Mouse (Mus musculus): ENCODE results near the gene B9d2. TPM values are rescaled to one million over a fixed set of nuclear protein-coding genes. Genes with fewer than 3 reads are reported as not detected.
"Not testable (repeated sequence)": the region's sequence is repeated elsewhere in the genome, so short reads cannot be mapped to it uniquely, and the experiment has no call there.

The B9d2 gene
- polyA plus RNA-seq, 1 experiment from 2014 or later, result 38.3 TPM

DNA sequence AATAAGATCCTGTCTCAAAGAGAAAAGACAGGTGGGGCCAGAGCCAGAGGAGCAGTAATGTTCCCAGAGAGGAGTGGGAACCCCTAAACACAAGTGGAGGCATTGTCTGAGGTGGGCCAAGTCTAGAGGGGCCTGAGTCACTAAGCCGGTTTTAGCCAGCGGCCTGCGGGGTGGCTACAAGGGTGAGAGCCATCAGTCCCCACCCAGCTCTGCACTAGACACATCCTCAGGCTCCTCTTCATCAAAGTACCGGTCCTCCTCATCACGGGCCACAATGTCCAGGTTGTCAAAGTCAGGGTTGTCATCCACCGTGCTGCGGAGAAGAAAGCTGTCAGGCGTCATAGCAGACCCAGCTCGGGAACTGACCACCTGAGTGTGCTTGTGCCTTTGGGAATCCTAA is 32.2 kb downstream of the B9d2 start:
- H3K4me3 ChIP-seq (ENCODE audit: low read depth, low read length), result no peak overlapping the region
- H3K9ac ChIP-seq (replicated peaks; ENCODE audit: low read depth, low read length), result no peak overlapping the region
- 94% methylated on average over 9 of the region's 9 CpGs for WGBS

DNA sequence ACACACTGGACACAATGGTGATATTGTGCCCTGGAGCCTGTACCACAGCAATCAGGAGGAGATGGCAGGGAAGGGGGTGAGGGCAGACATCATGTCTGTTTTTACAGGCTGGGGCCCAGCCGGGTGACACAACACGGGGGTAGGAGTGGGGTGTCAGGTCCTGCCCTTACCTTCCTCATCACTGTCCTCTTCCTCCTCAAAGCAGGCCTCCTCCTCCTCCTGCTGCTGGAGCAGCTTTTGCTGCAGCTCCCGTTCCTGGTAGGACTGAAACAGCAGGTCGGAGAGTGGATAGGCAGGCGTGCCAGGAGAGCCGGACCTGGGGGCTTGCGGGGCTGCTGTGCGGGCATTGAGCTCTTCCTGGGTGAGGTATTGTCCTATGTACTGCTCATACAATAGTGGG is 34.0 kb downstream of the B9d2 start:
- H3K27me3 ChIP-seq (ENCODE audit: control insufficient read depth, insufficient read depth, low read length), result no peaks in the 10 kb centered on the region
- H3K4me3 ChIP-seq (ENCODE audit: low read depth, low read length), result no peak overlapping the region
- H3K9ac ChIP-seq (replicated peaks; ENCODE audit: low read depth, low read length), result no peak overlapping the region
- H3K9me3 ChIP-seq (ENCODE audit: control insufficient read depth, low read length), result no peaks in the 10 kb centered on the region
- no peak overlapping the region for H3K27ac ChIP-seq (ENCODE audit: low read depth, low read length)
- ATAC-seq (ENCODE audit: low read depth), result no peak
- H3K4me1 ChIP-seq (ENCODE audit: control insufficient read depth, insufficient read depth, low read length), result peaks cover 25% of the 10 kb centered on the region
- H3K4me2 ChIP-seq (ENCODE audit: low read depth, low read length), result no peak overlapping the region
- peaks cover 27% of the 10 kb centered on the region; the same call in 1 of the 2 replicates for H3K36me3 ChIP-seq (ENCODE audit: control insufficient read depth, insufficient read depth, low read length)
- whole genome bisulfite sequencing, result 94% methylated on average over 8 of the region's 8 CpGs

More for the DNA sequence above, 32.2 kb downstream of the B9d2 start:
- no peaks in the 10 kb centered on the region for H3K27me3 ChIP-seq (ENCODE audit: control insufficient read depth, insufficient read depth, low read length)
- H3K27ac ChIP-seq (ENCODE audit: low read depth, low read length), result no peak overlapping the region
- H3K4me1 ChIP-seq (ENCODE audit: control insufficient read depth, insufficient read depth, low read length), result peaks cover 19% of the 10 kb centered on the region
- no peak for ATAC-seq (ENCODE audit: low read depth)
- H3K36me3 ChIP-seq (ENCODE audit: control insufficient read depth, insufficient read depth, low read length), result peaks cover 27% of the 10 kb centered on the region; the same call in 1 of the 2 replicates
- no peak overlapping the region for H3K4me2 ChIP-seq (ENCODE audit: low read depth, low read length)
- no peaks in the 10 kb centered on the region for H3K9me3 ChIP-seq (ENCODE audit: control insufficient read depth, low read length)

DNA sequence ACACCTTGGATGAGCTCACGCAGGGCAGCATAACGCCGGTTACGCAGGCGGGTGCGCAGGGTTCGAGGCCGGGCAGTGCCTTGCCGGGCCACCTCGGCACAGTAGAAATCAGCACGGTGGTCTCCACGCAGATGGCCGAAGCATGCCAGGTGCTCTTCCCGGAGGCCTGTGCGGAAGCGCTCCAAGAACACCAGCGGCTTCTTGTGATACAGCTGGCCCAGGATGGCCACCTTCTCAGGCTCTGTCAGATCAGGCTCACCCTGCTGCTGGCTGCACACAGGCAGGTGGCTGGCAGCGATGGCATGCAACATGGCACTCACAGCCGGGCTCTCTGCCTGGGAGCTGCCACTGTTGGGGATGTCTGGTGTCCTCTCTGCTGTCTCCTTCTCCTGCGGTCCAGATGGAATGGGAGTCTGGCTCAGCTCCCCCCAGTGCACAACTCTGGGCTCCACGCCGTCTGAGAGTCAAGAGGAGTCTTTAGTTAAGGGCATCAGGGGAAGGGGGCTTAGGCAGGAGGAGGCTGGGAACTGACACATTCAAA is 35.2 kb downstream of the B9d2 start:
- H3K4me3 ChIP-seq (ENCODE audit: low read depth, low read length), result no peak overlapping the region
- no peaks in the 10 kb centered on the region for H3K27me3 ChIP-seq (ENCODE audit: control insufficient read depth, insufficient read depth, low read length)
- H3K9ac ChIP-seq (replicated peaks; ENCODE audit: low read depth, low read length), result no peak overlapping the region
- H3K4me2 ChIP-seq (ENCODE audit: low read depth, low read length), result no peak overlapping the region
- 96% methylated on average over 22 of the region's 22 CpGs for WGBS
- no peak overlapping the region for H3K27ac ChIP-seq (ENCODE audit: low read depth, low read length)
- no peaks in the 10 kb centered on the region for H3K9me3 ChIP-seq (ENCODE audit: control insufficient read depth, low read length)
- H3K36me3 ChIP-seq (ENCODE audit: control insufficient read depth, insufficient read depth, low read length), result peaks cover 29% of the 10 kb centered on the region; the same call in 1 of the 2 replicates
- peaks cover 17% of the 10 kb centered on the region for H3K4me1 ChIP-seq (ENCODE audit: control insufficient read depth, insufficient read depth, low read length)
- no peak for ATAC-seq (ENCODE audit: low read depth)

DNA sequence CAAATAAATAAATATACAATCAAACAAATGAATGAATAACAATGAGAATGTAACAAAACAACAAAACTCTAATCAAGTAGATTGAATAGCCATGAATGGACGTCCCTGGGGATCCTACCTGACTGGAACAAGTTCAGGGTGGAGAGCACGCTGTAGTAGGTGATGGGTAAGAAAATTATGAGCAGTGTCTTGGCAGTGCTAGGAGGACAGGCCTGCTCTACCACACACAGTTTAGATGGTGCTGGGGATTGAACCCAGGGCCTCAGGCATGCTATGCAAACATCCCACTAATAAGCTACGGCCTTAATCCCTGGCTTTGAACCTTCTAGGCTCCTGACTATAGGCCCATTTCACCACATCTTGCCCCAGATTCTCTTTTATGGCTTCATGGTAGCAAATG is 36.9 kb downstream of the B9d2 start:
- Histone ChIP-seq H3K9me3 (ENCODE audit: control insufficient read depth, low read length) (no peaks in the 10 kb centered on the region), H3K27ac (ENCODE audit: low read depth, low read length) (no peak overlapping the region), H3K36me3 (ENCODE audit: control insufficient read depth, insufficient read depth, low read length) (peaks cover 38% of the 10 kb centered on the region; the same call in 1 of the 2 replicates), H3K4me3 (ENCODE audit: low read depth, low read length) (no peak overlapping the region), H3K4me2 (ENCODE audit: low read depth, low read length) (peak overlapping the region; percentile 94; the same call in 1 of the 2 replicates), H3K27me3 (ENCODE audit: control insufficient read depth, insufficient read depth, low read length) (no peaks in the 10 kb centered on the region), H3K9ac (replicated peaks; ENCODE audit: low read depth, low read length) (no peak overlapping the region), H3K4me1 (ENCODE audit: control insufficient read depth, insufficient read depth, low read length) (peaks cover 10% of the 10 kb centered on the region)
- 92% methylated on average over 3 of the region's 3 CpGs for WGBS
- no peak for ATAC-seq (ENCODE audit: low read depth)

DNA sequence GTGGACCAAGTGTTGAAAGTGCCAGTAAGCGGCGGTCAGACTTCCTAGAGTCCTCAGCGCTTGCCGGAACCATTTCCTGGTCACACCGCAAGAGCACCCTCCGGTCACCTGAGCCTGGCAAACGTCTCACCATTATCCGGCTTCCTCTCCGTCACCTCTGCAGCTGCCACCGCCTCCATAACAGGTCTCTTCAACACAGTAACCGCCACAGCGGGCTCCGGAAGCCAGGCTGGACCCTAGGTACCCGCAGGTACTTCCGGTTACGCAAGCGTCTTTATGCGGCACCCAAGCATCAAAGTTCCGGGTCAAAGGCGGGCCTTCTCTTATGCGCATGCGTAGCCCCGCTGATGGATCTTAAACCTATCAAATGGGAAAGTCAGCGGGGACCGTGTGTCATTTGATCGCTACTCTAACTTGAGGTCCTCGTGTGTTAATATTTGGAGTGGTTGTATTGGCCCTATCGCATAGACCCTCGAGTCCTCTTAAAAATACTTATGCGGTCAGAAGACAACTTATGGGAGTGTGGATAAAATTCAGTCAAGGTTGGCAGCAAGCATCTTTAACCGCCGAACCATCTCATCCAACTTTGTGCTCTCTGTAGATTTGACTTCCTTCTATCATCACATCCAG is 38.3 kb downstream of the B9d2 start, which contains the start of gene Ccdc97:
Gene Ccdc97, minus strand, starts transcription at position 301 of the 630 bp plus-strand sequence.
- Histone ChIP-seq H3K9ac (replicated peaks; ENCODE audit: low read depth, low read length) (peak within 1 kb of the TSS; percentile 70), H3K27me3 (ENCODE audit: control insufficient read depth, insufficient read depth, low read length) (no peaks in the 10 kb centered on the region), H3K4me1 (ENCODE audit: control insufficient read depth, insufficient read depth, low read length) (peaks cover 10% of the 10 kb centered on the region), H3K9me3 (ENCODE audit: control insufficient read depth, low read length) (no peaks in the 10 kb centered on the region), H3K27ac (ENCODE audit: low read depth, low read length) (peak within 1 kb of the TSS; percentile 70; the same call in 1 of the 2 replicates), H3K36me3 (ENCODE audit: control insufficient read depth, insufficient read depth, low read length) (peaks cover 41% of the 10 kb centered on the region), H3K4me2 (ENCODE audit: low read depth, low read length) (peak within 1 kb of the TSS; percentile 94), H3K4me3 (ENCODE audit: low read depth, low read length) (peak within 1 kb of the TSS; percentile 65)
- WGBS, result 5% methylated on average over 32 of the region's 32 CpGs
- ATAC-seq (ENCODE audit: low read depth), result peak; percentile 90

DNA sequence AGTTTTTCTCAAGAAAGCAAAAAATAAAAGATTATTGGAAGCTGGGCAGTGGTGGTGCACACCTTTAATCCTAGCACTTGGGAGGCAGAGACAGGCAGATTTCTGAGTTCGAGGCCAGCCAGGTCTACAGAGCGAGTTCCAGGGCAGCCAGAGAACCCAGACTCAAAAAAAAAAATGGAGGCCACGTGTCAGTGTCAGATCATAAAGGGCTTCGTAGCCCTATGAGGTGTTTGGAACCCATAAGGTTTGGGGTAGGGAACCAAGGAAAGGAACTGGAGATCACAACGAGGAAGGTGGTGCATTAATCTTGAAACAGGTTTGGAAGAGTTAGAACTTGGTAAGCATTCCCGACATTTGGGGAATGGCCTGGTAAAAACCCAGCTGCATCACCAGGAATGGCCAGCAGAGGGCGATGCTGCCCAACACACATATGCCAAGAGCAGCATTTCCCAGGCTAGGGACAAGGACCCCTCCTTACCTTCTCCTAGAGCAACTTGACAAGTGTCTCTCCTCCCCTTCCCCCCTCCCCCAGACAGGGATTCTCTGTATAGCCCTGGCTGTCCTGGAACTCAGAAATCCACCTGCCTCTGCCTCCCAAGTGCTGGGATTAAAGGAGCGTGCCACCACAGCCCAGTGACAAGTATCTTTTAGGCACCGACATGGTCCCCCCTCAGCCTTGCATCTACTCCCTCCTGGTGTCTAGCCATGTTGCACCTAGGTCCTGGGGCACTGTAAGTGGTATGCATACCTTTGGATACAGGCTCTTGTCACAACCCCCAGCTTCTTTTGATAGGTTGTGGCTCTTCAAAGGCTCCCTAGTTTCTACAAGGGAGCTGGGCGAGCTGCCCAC is 39.4 kb downstream of the B9d2 start:
- Histone ChIP-seq H3K4me3 (ENCODE audit: low read depth, low read length) (no peak overlapping the region; the same call in 1 of the 2 replicates), H3K36me3 (ENCODE audit: control insufficient read depth, insufficient read depth, low read length) (peaks cover 42% of the 10 kb centered on the region), H3K27me3 (ENCODE audit: control insufficient read depth, insufficient read depth, low read length) (no peaks in the 10 kb centered on the region), H3K27ac (ENCODE audit: low read depth, low read length) (no peak overlapping the region), H3K9ac (replicated peaks; ENCODE audit: low read depth, low read length) (no peak overlapping the region), H3K9me3 (ENCODE audit: control insufficient read depth, low read length) (no peaks in the 10 kb centered on the region), H3K4me2 (ENCODE audit: low read depth, low read length) (no peak overlapping the region), H3K4me1 (ENCODE audit: control insufficient read depth, insufficient read depth, low read length) (peaks cover 10% of the 10 kb centered on the region)
- peak; percentile 53 for ATAC-seq (ENCODE audit: low read depth)
- 63% methylated on average over 10 of the region's 10 CpGs for WGBS

DNA sequence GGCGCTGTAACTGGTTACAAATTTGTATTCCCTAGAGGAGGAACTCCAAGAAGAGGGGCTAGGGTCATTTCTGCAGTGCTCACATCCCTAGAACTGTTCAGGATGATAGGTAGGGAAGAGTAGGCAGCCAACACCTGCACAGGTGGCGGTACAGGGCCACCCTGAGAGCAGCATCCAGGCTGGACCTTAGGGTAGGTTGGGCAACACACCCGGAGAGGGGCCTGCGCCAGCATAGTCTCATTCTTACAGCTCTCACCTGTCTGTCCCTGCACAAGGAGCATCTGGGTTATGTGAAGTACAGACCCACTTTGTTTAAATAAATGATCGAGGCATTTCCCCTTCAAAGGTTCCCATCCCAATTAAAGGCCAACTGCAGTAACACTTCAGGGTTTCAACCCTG is 40.2 kb downstream of the B9d2 start:
- Histone ChIP-seq H3K4me3 (ENCODE audit: low read depth, low read length) (no peak overlapping the region), H3K4me1 (ENCODE audit: control insufficient read depth, insufficient read depth, low read length) (peaks cover 10% of the 10 kb centered on the region), H3K9ac (replicated peaks; ENCODE audit: low read depth, low read length) (no peak overlapping the region), H3K4me2 (ENCODE audit: low read depth, low read length) (no peak overlapping the region), H3K27ac (ENCODE audit: low read depth, low read length) (no peak overlapping the region), H3K27me3 (ENCODE audit: control insufficient read depth, insufficient read depth, low read length) (no peaks in the 10 kb centered on the region), H3K9me3 (ENCODE audit: control insufficient read depth, low read length) (no peaks in the 10 kb centered on the region), H3K36me3 (ENCODE audit: control insufficient read depth, insufficient read depth, low read length) (peaks cover 43% of the 10 kb centered on the region)
- WGBS, result 93% methylated on average over 5 of the region's 5 CpGs
- ATAC-seq (ENCODE audit: low read depth), result no peak

DNA sequence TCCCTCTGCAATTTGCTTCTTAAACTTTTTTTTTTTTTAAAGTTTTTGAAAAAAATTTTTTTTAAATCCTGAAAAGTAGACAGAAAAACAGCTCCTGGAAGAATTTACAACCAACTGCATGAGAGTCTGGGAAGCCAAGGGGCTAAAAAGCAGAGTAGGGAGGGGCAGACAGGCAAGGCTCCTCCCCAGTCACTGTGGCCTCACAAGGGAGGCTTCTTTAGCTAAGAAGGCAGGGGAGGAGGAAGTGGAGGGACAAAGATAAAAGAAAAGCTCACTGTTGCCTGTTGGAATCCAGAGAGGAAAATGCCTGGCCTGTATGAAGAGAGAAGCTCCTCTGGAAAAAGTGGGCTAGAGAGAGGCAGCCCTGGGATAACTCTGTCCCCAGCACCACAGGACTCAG is 41.2 kb downstream of the B9d2 start:
- H3K9me3 ChIP-seq (ENCODE audit: control insufficient read depth, low read length); ATAC-seq (ENCODE audit: low read depth); H3K27ac ChIP-seq (ENCODE audit: low read depth, low read length); H3K4me3 ChIP-seq (ENCODE audit: low read depth, low read length); H3K9ac ChIP-seq (replicated peaks; ENCODE audit: low read depth, low read length); H3K4me1 ChIP-seq (ENCODE audit: control insufficient read depth, insufficient read depth, low read length); H3K4me2 ChIP-seq (ENCODE audit: low read depth, low read length); H3K27me3 ChIP-seq (ENCODE audit: control insufficient read depth, insufficient read depth, low read length): not testable (repeated sequence)
- H3K36me3 ChIP-seq (ENCODE audit: control insufficient read depth, insufficient read depth, low read length), result peaks cover 51% of the 10 kb centered on the region

DNA sequence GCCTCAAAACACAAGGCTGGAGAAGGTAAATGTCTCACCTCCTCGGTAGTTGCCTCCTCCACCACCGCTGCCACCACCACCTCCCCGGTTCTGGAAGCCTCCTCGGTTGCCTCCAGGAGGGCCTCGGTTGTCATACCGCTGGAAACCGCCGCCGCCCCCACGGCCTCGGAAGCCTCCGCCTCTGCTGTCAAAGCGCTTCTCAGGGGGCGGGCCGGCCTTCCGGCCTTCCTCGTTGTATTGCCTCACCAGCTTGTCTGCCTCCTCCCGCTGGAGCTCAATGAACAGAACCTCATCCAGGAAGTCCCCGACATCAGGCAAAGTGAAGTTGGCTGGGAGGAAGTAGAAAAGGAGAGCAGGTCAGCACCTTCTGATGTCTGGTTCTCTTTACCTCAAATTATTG is 45.3 kb downstream of the B9d2 start:
- Histone ChIP-seq H3K4me1 (ENCODE audit: control insufficient read depth, insufficient read depth, low read length) (no peaks in the 10 kb centered on the region), H3K27me3 (ENCODE audit: control insufficient read depth, insufficient read depth, low read length) (no peaks in the 10 kb centered on the region), H3K4me2 (ENCODE audit: low read depth, low read length) (no peak overlapping the region), H3K4me3 (ENCODE audit: low read depth, low read length) (no peak overlapping the region), H3K36me3 (ENCODE audit: control insufficient read depth, insufficient read depth, low read length) (peaks cover 77% of the 10 kb centered on the region), H3K9me3 (ENCODE audit: control insufficient read depth, low read length) (no peaks in the 10 kb centered on the region), H3K9ac (replicated peaks; ENCODE audit: low read depth, low read length) (no peak overlapping the region), H3K27ac (ENCODE audit: low read depth, low read length) (no peak overlapping the region)
- WGBS, result 85% methylated on average over 18 of the region's 19 CpGs
- ATAC-seq (ENCODE audit: low read depth), result no peak

Measured in neural tube, embryonic 14.5 days (tissue).